Mouse (Mus musculus) kidney, adult 2 months (tissue): ENCODE results near the gene Gm10300.

Experiments
- CTCF ChIP-seq: fragments of 200-500 bp; conservative IDR thresholded peaks from 2 replicates; pipeline ENCODE4 v1.5.1; 2011; ENCODE audit warnings: low read depth, mild to moderate bottlenecking, control low read depth, low read length, moderate library complexity, mixed read lengths; ENCODE audit not compliant: insufficient read depth, insufficient read length
- POLR2A ChIP-seq: fragments of 200-500 bp; IDR thresholded peaks from one replicate; pipeline ENCODE4 v1.6.1; 2011; ENCODE audit warnings: low read depth, low read length, control low read depth

DNA sequence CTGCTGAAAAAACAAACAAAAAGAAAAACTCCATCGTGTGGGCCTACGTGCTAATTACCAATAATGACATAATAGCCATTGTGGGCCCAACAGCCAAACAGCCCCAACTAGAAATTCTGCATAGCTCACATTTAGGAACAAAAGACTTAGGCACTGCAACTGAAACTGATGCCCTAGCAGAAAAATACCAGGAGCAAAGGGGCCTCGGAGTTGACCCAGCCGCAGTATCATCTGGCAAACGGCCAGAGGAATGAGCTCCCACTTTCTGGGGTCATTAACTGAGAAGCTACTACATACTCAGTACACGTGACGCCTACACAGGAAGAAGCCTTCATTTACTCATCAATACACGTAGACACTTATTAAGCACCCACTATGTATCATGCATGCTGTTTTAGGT, 12.2 kb upstream of the Gm10300 start:
- no peak for TF ChIP-seq CTCF
- no peak for TF ChIP-seq POLR2A
